Mouse (Mus musculus) G1E (cell line): ENCODE results near the gene Parl.

Experiments
- CTCF ChIP-seq: IDR thresholded peaks from 2 replicates; pipeline ENCODE4 v1.5.1; 2012; ENCODE audit warnings: low read depth, low read length, inconsistent platforms, mixed read lengths
- GATA2 ChIP-seq: IDR thresholded peaks from 2 replicates; pipeline ENCODE4 v1.6.1; 2012; ENCODE audit warnings: low read depth, low read length, inconsistent platforms, borderline replicate concordance

DNA sequence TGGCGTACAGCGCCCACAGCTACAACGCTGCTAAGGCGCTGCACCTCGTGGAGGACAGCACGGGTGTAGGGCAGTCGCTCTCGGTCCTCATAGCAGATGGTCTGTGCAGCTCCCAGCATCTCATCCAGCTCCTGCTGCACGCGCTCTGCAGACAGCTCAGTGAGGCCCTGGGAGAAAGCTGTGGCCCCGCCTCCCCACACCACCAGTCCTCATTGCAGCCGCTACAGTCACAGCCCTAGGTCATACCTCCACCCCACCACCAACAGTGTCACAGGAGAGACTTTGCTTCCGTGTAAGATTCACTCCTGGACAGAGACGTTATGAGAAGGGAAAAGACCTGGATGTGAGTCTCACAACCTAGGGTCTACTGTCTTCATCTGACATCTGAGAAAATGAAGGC lies 10.1 kb upstream of the Parl start:
- TF ChIP-seq CTCF (no peak), GATA2 (no peak)
